Mouse (Mus musculus) intestine, postnatal 0 days (tissue): Measurements from ENCODE around the gene Atxn7l1. TPM values are rescaled to one million over a fixed set of nuclear protein-coding genes. Genes with fewer than 3 reads are reported as not detected.

Source experiments
- ATAC-seq: fragments of 200-750 bp; cut with Nextera tagmentation; 2 replicates; pipeline ENCODE4 v1.8.0; 2017; ENCODE audit warnings: mild to moderate bottlenecking, moderate TSS enrichment, moderate library complexity
- H3K27ac ChIP-seq: fragments of 300-500 bp; sonication (generic); 2 replicates; pipeline ENCODE4 v1.5.1; 2014; ENCODE audit warnings: mild to moderate bottlenecking, low read depth, low read length, moderate library complexity
- H3K27me3 ChIP-seq: fragments of 300-500 bp; sonication (generic); replicated peaks from 2 replicates; pipeline ENCODE4 v1.6.1; 2014; ENCODE audit warnings: low read length, mixed read lengths; ENCODE audit not compliant: control insufficient read depth, insufficient read depth
- H3K36me3 ChIP-seq: fragments of 300-500 bp; sonication (generic); 2 replicates; pipeline ENCODE4 v1.6.1; 2014; ENCODE audit warnings: mild to moderate bottlenecking, moderate library complexity; ENCODE audit not compliant: control insufficient read depth, insufficient read depth
- H3K4me1 ChIP-seq: fragments of 300-500 bp; sonication (generic); replicated peaks from 2 replicates; pipeline ENCODE4 v1.6.1; 2014; ENCODE audit warnings: antibody characterized with exemption, low read length, mixed read lengths; ENCODE audit not compliant: control insufficient read depth, insufficient read depth
- H3K4me2 ChIP-seq: fragments of 300-500 bp; sonication (generic); replicated peaks from 2 replicates; pipeline ENCODE4 v1.6.1; 2014; ENCODE audit warnings: low read depth, mild to moderate bottlenecking, moderate library complexity
- H3K4me3 ChIP-seq: fragments of 300-500 bp; sonication (generic); 2 replicates; pipeline ENCODE4 v1.5.1; 2014; ENCODE audit warnings: low read depth, low read length
- H3K9ac ChIP-seq: fragments of 300-500 bp; sonication (generic); 2 replicates; pipeline ENCODE4 v1.6.1; 2014; ENCODE audit warnings: mild to moderate bottlenecking, low read depth, low read length
- H3K9me3 ChIP-seq: fragments of 300-500 bp; sonication (generic); 2 replicates; pipeline ENCODE4 v1.6.1; 2016; ENCODE audit warnings: mixed run types; ENCODE audit not compliant: control insufficient read depth
- CTCF ChIP-seq: sonication (generic); IDR thresholded peaks from 2 replicates; pipeline ENCODE4 v1.5.1; 2016; ENCODE audit warnings: low read depth, mild to moderate bottlenecking, control low read depth, antibody characterized with exemption, moderate library complexity
- WGBS: fragments of 180-500 bp; shearing (Covaris S2); extraction: QIAGEN DNeasy Blood & Tissue Kit; methylation state at CpG from one replicate; pipeline ENCODE4 v1.1.7; 2014; 5-methylcytosine and 5-hydroxymethylcytosine counted together
- polyA plus RNA-seq: library from polyadenylated mRNA; unstranded; fragments of >200 nt; fragmentation: Nextera tagmentation; extraction: Ambion mirVana; gene quantifications from 2 replicates; pipeline ENCODE4 v1.2.1, GENCODE M21; 2015

Gene Atxn7l1
- polyA plus RNA-seq, 1 experiment from 2014 or later: 8.2 TPM

GRCm38 (mm10) chr12:33146622-33147433 is 665 bp upstream of the Atxn7l1 start:
- H3K27ac ChIP-seq: no peak overlapping the region
- TF ChIP-seq CTCF: no peak
- peak overlapping the region; percentile 52 for H3K9ac ChIP-seq
- H3K4me2 ChIP-seq: peak overlapping the region; percentile 92
- H3K4me3 ChIP-seq: peak overlapping the region; percentile 69
- H3K9me3 ChIP-seq: no peaks in the 10 kb centered on the region
- 5% methylated on average over 29 of the region's 29 CpGs for WGBS
- H3K4me1 ChIP-seq: peaks cover 2% of the 10 kb centered on the region; the same call in 1 of the 2 replicates
- peak; percentile 37 for ATAC-seq
- no peaks in the 10 kb centered on the region for H3K36me3 ChIP-seq
- peaks cover 8% of the 10 kb centered on the region; the same call in 1 of the 2 replicates for H3K27me3 ChIP-seq

GRCm38 (mm10) chr12:33149544-33150190 is 2.2 kb downstream of the Atxn7l1 start:
- H3K9ac ChIP-seq: no peak overlapping the region
- H3K9me3 ChIP-seq: no peaks in the 10 kb centered on the region
- no peak overlapping the region; the same call in 1 of the 2 replicates for H3K27ac ChIP-seq
- peaks cover 6% of the 10 kb centered on the region for H3K4me1 ChIP-seq
- H3K27me3 ChIP-seq: peaks cover 8% of the 10 kb centered on the region; the same call in 1 of the 2 replicates
- peak overlapping the region; percentile 92 for H3K4me2 ChIP-seq
- H3K4me3 ChIP-seq: no peak overlapping the region
- no peak for TF ChIP-seq CTCF
- no peak for ATAC-seq
- H3K36me3 ChIP-seq: no peaks in the 10 kb centered on the region
- 81% methylated on average over 16 of the region's 16 CpGs for WGBS

- no peaks in the 10 kb centered on the region for H3K9me3 ChIP-seq
- TF ChIP-seq CTCF: no peak
- H3K27ac ChIP-seq: no peak overlapping the region
- H3K4me1 ChIP-seq: peaks cover 5% of the 10 kb centered on the region
- no peak overlapping the region for H3K4me3 ChIP-seq
- no peaks in the 10 kb centered on the region for H3K27me3 ChIP-seq
- no peak overlapping the region for H3K4me2 ChIP-seq
- 47% methylated on average over 7 of the region's 7 CpGs for WGBS
- H3K9ac ChIP-seq: no peak overlapping the region
- ATAC-seq: no peak
- H3K36me3 ChIP-seq: no peaks in the 10 kb centered on the region
Observed at GRCm38 (mm10) chr12:33153131-33153530, 5.6 kb downstream of the Atxn7l1 start.

GRCm38 (mm10) chr12:33153850-33154249 is 6.4 kb downstream of the Atxn7l1 start:
- Histone ChIP-seq H3K4me2 (no peak overlapping the region), H3K4me3 (no peak overlapping the region), H3K27ac (no peak overlapping the region), H3K9me3 (no peaks in the 10 kb centered on the region), H3K4me1 (peaks cover 5% of the 10 kb centered on the region), H3K27me3 (no peaks in the 10 kb centered on the region), H3K9ac (no peak overlapping the region), H3K36me3 (no peaks in the 10 kb centered on the region)
- 91% methylated on average over 3 of the region's 3 CpGs for WGBS
- no peak for ATAC-seq
- no peak for TF ChIP-seq CTCF

GRCm38 (mm10) chr12:33154732-33155131 is 7.2 kb downstream of the Atxn7l1 start:
- Histone ChIP-seq H3K4me3 (no peak overlapping the region), H3K27me3 (no peaks in the 10 kb centered on the region), H3K27ac (no peak overlapping the region), H3K36me3 (no peaks in the 10 kb centered on the region), H3K9me3 (no peaks in the 10 kb centered on the region), H3K9ac (no peak overlapping the region), H3K4me1 (peaks cover 5% of the 10 kb centered on the region; the same call in 1 of the 2 replicates), H3K4me2 (no peak overlapping the region)
- no peak for TF ChIP-seq CTCF
- ATAC-seq: no peak
- 81% methylated on average over 3 of the region's 3 CpGs for WGBS

- no peak for TF ChIP-seq CTCF
- Histone ChIP-seq H3K9me3 (no peaks in the 10 kb centered on the region), H3K36me3 (no peaks in the 10 kb centered on the region), H3K4me3 (no peak overlapping the region), H3K9ac (no peak overlapping the region), H3K4me1 (peaks cover 5% of the 10 kb centered on the region; the same call in 1 of the 2 replicates), H3K27ac (no peak overlapping the region), H3K4me2 (no peak overlapping the region), H3K27me3 (no peaks in the 10 kb centered on the region)
- no peak for ATAC-seq
- WGBS: 91% methylated on average over 7 of the region's 7 CpGs
Observed at GRCm38 (mm10) chr12:33156334-33157018, 9.0 kb downstream of the Atxn7l1 start.
